Mouse (Mus musculus) erythroblast, embryonic 14.5 days (primary cell): ENCODE measurements at regions not wholly inside any gene's neighbourhood (a gene's known extent, or its start where the extent isn't known, plus 50 kb on each side); places are given as distances from the start of the nearest gene placed in this dataset.

ENCODE experiments used
- GATA1 ChIP-seq: IDR thresholded peaks from 2 replicates; pipeline ENCODE4 v1.6.1; 2012; ENCODE audit warnings: low read length, inconsistent platforms, mixed read lengths
- TAL1 ChIP-seq: IDR thresholded peaks from 3 replicates; pipeline ENCODE4 v1.6.1; 2012; ENCODE audit warnings: low read length, inconsistent platforms, mixed read lengths

DNA sequence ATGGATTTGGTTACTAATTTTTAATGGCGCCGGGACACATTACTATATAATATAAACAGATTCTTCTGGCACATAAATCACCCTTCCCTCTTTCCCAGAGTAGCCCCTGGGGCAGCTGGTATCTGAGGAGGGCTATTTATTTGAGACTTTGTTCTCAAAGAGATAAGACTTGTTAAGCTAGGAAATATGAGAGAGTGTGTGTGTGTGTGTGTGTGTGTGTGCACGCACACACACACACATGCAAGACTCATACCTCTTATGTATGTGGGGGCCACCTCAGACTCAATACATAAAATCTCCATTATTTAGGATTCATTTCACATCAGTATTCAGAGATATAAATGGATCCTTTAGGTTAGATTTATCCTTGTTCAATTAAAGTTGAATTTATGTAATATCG is 340.1 kb downstream of the Epha4 start:
- TF ChIP-seq TAL1: no peak
- TF ChIP-seq GATA1: no peak
